Mouse (Mus musculus) midbrain, postnatal 0 days (tissue): ENCODE results near the gene Lnx2. TPM values are rescaled to one million over a fixed set of nuclear protein-coding genes. Genes with fewer than 3 reads are reported as not detected.

Source experiments
- ATAC-seq: fragments of 200-750 bp; cut with Nextera tagmentation; 2 replicates; pipeline ENCODE4 v1.8.0; 2017; ENCODE audit warnings: moderate number of reproducible peaks, mild to moderate bottlenecking, moderate TSS enrichment, moderate library complexity; ENCODE audit not compliant: low FRiP score
- DNase-seq: peaks from one replicate; pipeline ENCODE4 v3.0.0-alpha.2; 2015; ENCODE audit warnings: low spot score
- H3K27ac ChIP-seq: fragments of 300-500 bp; sonication (generic); 2 replicates; pipeline ENCODE4 v1.5.1; 2014; ENCODE audit warnings: low read depth, mild to moderate bottlenecking, low read length, mixed read lengths
- H3K27me3 ChIP-seq: fragments of 300-500 bp; sonication (generic); 2 replicates; pipeline ENCODE4 v1.6.1; 2014; ENCODE audit warnings: low read length, control low read depth, mixed read lengths; ENCODE audit not compliant: insufficient read depth
- H3K36me3 ChIP-seq: fragments of 300-500 bp; sonication (generic); 2 replicates; pipeline ENCODE4 v1.6.1; 2014; ENCODE audit warnings: low read length, control low read depth, mixed read lengths; ENCODE audit not compliant: insufficient read depth
- H3K4me1 ChIP-seq: fragments of 300-500 bp; sonication (generic); 2 replicates; pipeline ENCODE4 v1.6.1; 2014; ENCODE audit warnings: mild to moderate bottlenecking, control low read depth, antibody characterized with exemption, low read length, mixed read lengths; ENCODE audit not compliant: insufficient read depth
- H3K4me2 ChIP-seq: fragments of 300-500 bp; sonication (generic); 2 replicates; pipeline ENCODE4 v1.6.1; 2014; ENCODE audit warnings: low read depth, mild to moderate bottlenecking, low read length, mixed read lengths; ENCODE audit not compliant: poor library complexity, severe bottlenecking
- H3K4me3 ChIP-seq: fragments of 300-500 bp; sonication (generic); 2 replicates; pipeline ENCODE4 v1.5.1; 2014; ENCODE audit warnings: low read depth, mild to moderate bottlenecking, low read length, moderate library complexity
- H3K9ac ChIP-seq: fragments of 300-500 bp; sonication (generic); replicated peaks from 2 replicates; pipeline ENCODE4 v1.6.1; 2014; ENCODE audit warnings: mild to moderate bottlenecking, low read length, moderate library complexity, mixed read lengths; ENCODE audit not compliant: poor library complexity, severe bottlenecking
- H3K9me3 ChIP-seq: fragments of 300-500 bp; sonication (generic); 2 replicates; pipeline ENCODE4 v1.6.1; 2016; ENCODE audit warnings: low read length, control low read depth
- CTCF ChIP-seq: IDR thresholded peaks from 2 replicates; pipeline ENCODE4 v1.5.1; 2016; ENCODE audit warnings: antibody characterized with exemption, mild to moderate bottlenecking
- WGBS: fragments of 180-500 bp; shearing (Covaris S2); extraction: QIAGEN DNeasy Blood & Tissue Kit; methylation state at CpG from one replicate; pipeline ENCODE4 v1.1.7; 2014; 5-methylcytosine and 5-hydroxymethylcytosine counted together
- polyA plus RNA-seq: library from polyadenylated mRNA; unstranded; fragments of >200 nt; fragmentation: Nextera tagmentation; extraction: Ambion mirVana; gene quantifications from 2 replicates; pipeline ENCODE4 v1.2.1, GENCODE M21; 2015
- total RNA-seq: library from RNA; depleted of rRNA; stranded (reverse); fragments of >200 nt; gene quantifications from 2 replicates; pipeline ENCODE4 v1.2.3, GENCODE M21; 2014

The Lnx2 gene
- total and polyA plus RNA-seq, 2 experiments from 2014 or later = 2.9 to 5.6 TPM

- Histone ChIP-seq H3K27ac (no peak overlapping the region), H3K9me3 (no peaks in the 10 kb centered on the region), H3K4me3 (no peak overlapping the region), H3K9ac (no peak overlapping the region), H3K27me3 (no peaks in the 10 kb centered on the region), H3K36me3 (no peaks in the 10 kb centered on the region), H3K4me2 (no peak overlapping the region), H3K4me1 (no peaks in the 10 kb centered on the region)
- no peak for TF ChIP-seq CTCF
- DNase-seq (peak; percentile 20), ATAC-seq (no peak)
- WGBS = 38% methylated on average over 6 of the region's 6 CpGs
These were observed 62.5 kb downstream of the Lnx2 start for GRCm38 (mm10) chr5:147013845-147014244.

- WGBS = 82% methylated on average over 10 of the region's 10 CpGs
These were observed 65.1 kb downstream of the Lnx2 start for GRCm38 (mm10) chr5:147011333-147011732.

GRCm38 (mm10) chr5:147003303-147003702, 73.1 kb downstream of the Lnx2 start:
- H3K4me2 ChIP-seq = no peak overlapping the region
- H3K4me1 ChIP-seq = no peaks in the 10 kb centered on the region
- H3K36me3 ChIP-seq = no peaks in the 10 kb centered on the region
- H3K9ac ChIP-seq = no peak overlapping the region
- no peaks in the 10 kb centered on the region for H3K27me3 ChIP-seq
- ATAC-seq = no peak
- no peak for DNase-seq
- WGBS = 57% methylated on average over 1 of the region's 1 CpGs
- H3K4me3 ChIP-seq = no peak overlapping the region
- no peaks in the 10 kb centered on the region for H3K9me3 ChIP-seq
- H3K27ac ChIP-seq = no peak overlapping the region
- TF ChIP-seq CTCF = no peak; the same call in 1 of the 2 replicates

More at GRCm38 (mm10) chr5:147011333-147011732, 65.1 kb downstream of the Lnx2 start:
- H3K4me3 ChIP-seq = no peak overlapping the region
- DNase-seq (no peak), ATAC-seq (no peak)
- H3K4me1 ChIP-seq = no peaks in the 10 kb centered on the region
- no peaks in the 10 kb centered on the region for H3K9me3 ChIP-seq
- H3K4me2 ChIP-seq = no peak overlapping the region
- H3K36me3 ChIP-seq = no peaks in the 10 kb centered on the region
- no peak overlapping the region for H3K27ac ChIP-seq
- no peak for TF ChIP-seq CTCF
- no peak overlapping the region for H3K9ac ChIP-seq
- no peaks in the 10 kb centered on the region for H3K27me3 ChIP-seq

- Histone ChIP-seq H3K4me2 (no peak overlapping the region), H3K27me3 (no peaks in the 10 kb centered on the region), H3K27ac (no peak overlapping the region), H3K4me1 (no peaks in the 10 kb centered on the region), H3K9me3 (no peaks in the 10 kb centered on the region), H3K9ac (no peak overlapping the region), H3K4me3 (no peak overlapping the region), H3K36me3 (no peaks in the 10 kb centered on the region)
- DNase-seq = no peak
- ATAC-seq = no peak
- TF ChIP-seq CTCF = 0 out of 2 replicates have a peak, but pooled peaks have one; percentile 19
- WGBS = 89% methylated on average over 4 of the region's 4 CpGs
These were observed 75.1 kb downstream of the Lnx2 start for GRCm38 (mm10) chr5:147001312-147001711.

GRCm38 (mm10) chr5:146998802-146999201, 77.6 kb downstream of the Lnx2 start:
- H3K9ac ChIP-seq = no peak overlapping the region
- H3K4me1 ChIP-seq = no peaks in the 10 kb centered on the region
- no peak overlapping the region for H3K27ac ChIP-seq

GRCm38 (mm10) chr5:146996812-146997211, 79.6 kb downstream of the Lnx2 start:
- H3K4me2 ChIP-seq = no peak overlapping the region
- TF ChIP-seq CTCF = 0 out of 2 replicates have a peak, but pooled peaks have one; percentile 2
- H3K9me3 ChIP-seq = no peaks in the 10 kb centered on the region
- no peaks in the 10 kb centered on the region for H3K4me1 ChIP-seq
- H3K4me3 ChIP-seq = no peak overlapping the region
- H3K9ac ChIP-seq = no peak overlapping the region
- WGBS = 87% methylated on average over 7 of the region's 7 CpGs
- ATAC-seq (no peak), DNase-seq (no peak)
- no peaks in the 10 kb centered on the region for H3K27me3 ChIP-seq
- H3K36me3 ChIP-seq = no peaks in the 10 kb centered on the region
- H3K27ac ChIP-seq = no peak overlapping the region

More at GRCm38 (mm10) chr5:146998802-146999201, 77.6 kb downstream of the Lnx2 start:
- Histone ChIP-seq H3K4me2 (no peak overlapping the region), H3K9me3 (no peaks in the 10 kb centered on the region), H3K36me3 (no peaks in the 10 kb centered on the region), H3K27me3 (no peaks in the 10 kb centered on the region), H3K4me3 (no peak overlapping the region)
- ATAC-seq (no peak), DNase-seq (no peak)
- TF ChIP-seq CTCF = no peak; the same call in 1 of the 2 replicates
- 93% methylated on average over 12 of the region's 12 CpGs for WGBS
